ENCODE assay signal across 15 mouse cellular contexts in the genomic region with DNA sequence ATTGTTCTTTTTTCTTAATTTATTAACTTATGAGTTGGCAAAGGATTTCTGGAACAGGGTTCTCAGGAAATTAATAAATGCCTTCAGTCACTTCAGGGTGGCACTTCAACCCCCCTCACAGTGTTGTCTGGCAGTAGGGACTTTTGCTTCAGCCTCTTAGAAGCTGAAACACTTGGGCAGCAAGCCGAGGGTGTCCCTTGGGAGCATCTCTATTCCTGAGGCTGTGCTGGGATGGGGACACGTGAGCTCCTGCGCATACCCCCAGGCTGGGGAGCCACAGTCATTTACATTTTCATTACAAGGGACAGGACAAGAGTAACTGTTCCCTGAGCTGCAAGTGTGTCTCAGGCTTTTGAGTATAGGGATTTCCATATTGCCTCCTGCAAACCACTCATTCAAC. TPM values are rescaled to one million over a fixed set of nuclear protein-coding genes. Genes with fewer than 3 reads are reported as not detected.
DNase-seq lines count a peak whose midpoint lies in the region; ATAC-seq and TF ChIP-seq lines count a peak whose summit lies in the region.
"Had no signal": no experiment of that assay in that cellular context is flagged by ENCODE, and none has a peak within 500 bp of the region (broad histone marks: within the 10 kb centered on the region; RNA-seq: fewer than 3 reads in every experiment).

No protein-coding gene starts in this region.

- 81% methylated on average over 3 of the region's 3 CpGs for WGBS in forebrain, embryonic 12.5 days
- WGBS in forebrain, postnatal 0 days: 74% methylated on average over 3 of the region's 3 CpGs
- WGBS in neural tube, embryonic 13.5 days: 23% methylated on average over 3 of the region's 3 CpGs
- 36% methylated on average over 3 of the region's 3 CpGs for WGBS in midbrain, embryonic 14.5 days

- no peaks in the 10 kb centered on the region for H3K27me3 ChIP-seq in forebrain, embryonic 12.5 days
- no peaks in the 10 kb centered on the region for H3K27me3 ChIP-seq in forebrain, postnatal 0 days (ENCODE audit: insufficient read depth, low read length)
- no peaks in the 10 kb centered on the region for H3K27me3 ChIP-seq in neural tube, embryonic 13.5 days
- no peaks in the 10 kb centered on the region for H3K27me3 ChIP-seq in midbrain, embryonic 14.5 days (ENCODE audit: control insufficient read depth, insufficient read depth, low read length)
- H3K27me3 ChIP-seq: embryonic facial prominence, embryonic 12.5 days; limb, embryonic 13.5 days had no signal

- no peak for ATAC-seq in forebrain, embryonic 12.5 days (ENCODE audit: low FRiP score)
- ATAC-seq in forebrain, postnatal 0 days: no peak
- no peak for ATAC-seq in neural tube, embryonic 13.5 days (ENCODE audit: low read depth)
- no peak for ATAC-seq in midbrain, embryonic 14.5 days (ENCODE audit: low FRiP score, low TSS enrichment)
- ATAC-seq: intestine, embryonic 16.5 days had no signal

- no peak for TF ChIP-seq CTCF in forebrain, postnatal 0 days (IDR thresholded peaks at IDR 0.05; ENCODE audit: low read depth)

- no peak overlapping the region for H3K4me3 ChIP-seq in forebrain, embryonic 12.5 days (replicated peaks)
- H3K4me3 ChIP-seq in forebrain, postnatal 0 days (ENCODE audit: low read depth, low read length): no peak overlapping the region
- H3K4me3 ChIP-seq in neural tube, embryonic 13.5 days: no peak overlapping the region
- H3K4me3 ChIP-seq in midbrain, embryonic 14.5 days (replicated peaks; ENCODE audit: low read depth, low read length): no peak overlapping the region
- H3K4me3 ChIP-seq: embryonic facial prominence, embryonic 12.5 days; heart, embryonic 12.5 days; limb, embryonic 13.5 days had no signal

- no peak overlapping the region for H3K4me2 ChIP-seq in forebrain, embryonic 12.5 days
- no peak overlapping the region for H3K4me2 ChIP-seq in forebrain, postnatal 0 days (ENCODE audit: low read depth)
- no peak overlapping the region for H3K4me2 ChIP-seq in neural tube, embryonic 13.5 days
- H3K4me2 ChIP-seq in midbrain, embryonic 14.5 days (ENCODE audit: low read length): peak overlapping the region; percentile 8; the same call in 1 of the 2 replicates
- H3K4me2 ChIP-seq: embryonic facial prominence, embryonic 12.5 days; heart, embryonic 12.5 days; limb, embryonic 13.5 days had no signal

- no peaks in the 10 kb centered on the region for H3K9me3 ChIP-seq in forebrain, embryonic 12.5 days
- H3K9me3 ChIP-seq in forebrain, postnatal 0 days (ENCODE audit: low read length): no peaks in the 10 kb centered on the region
- no peaks in the 10 kb centered on the region for H3K9me3 ChIP-seq in neural tube, embryonic 13.5 days
- no peaks in the 10 kb centered on the region for H3K9me3 ChIP-seq in midbrain, embryonic 14.5 days (ENCODE audit: control insufficient read depth, low read length)
- H3K9me3 ChIP-seq: embryonic facial prominence, embryonic 12.5 days; heart, embryonic 12.5 days; limb, embryonic 13.5 days had no signal

- H3K9ac ChIP-seq in forebrain, embryonic 12.5 days: no peak overlapping the region
- no peak overlapping the region for H3K9ac ChIP-seq in forebrain, postnatal 0 days
- no peak overlapping the region for H3K9ac ChIP-seq in neural tube, embryonic 13.5 days
- no peak overlapping the region; the same call in 1 of the 2 replicates for H3K9ac ChIP-seq in midbrain, embryonic 14.5 days (replicated peaks; ENCODE audit: low read length)
- H3K9ac ChIP-seq: embryonic facial prominence, embryonic 12.5 days; heart, embryonic 12.5 days; limb, embryonic 13.5 days; liver, embryonic 14.5 days had no signal

- intact Hi-C loops in heart, postnatal 10 days (cut with DNase I): no loop called here

- peaks cover 79% of the 10 kb centered on the region for H3K4me1 ChIP-seq in forebrain, embryonic 12.5 days
- H3K4me1 ChIP-seq in forebrain, postnatal 0 days (ENCODE audit: insufficient read depth): peaks cover 42% of the 10 kb centered on the region
- H3K4me1 ChIP-seq in neural tube, embryonic 13.5 days (replicated peaks): peaks cover 88% of the 10 kb centered on the region
- peaks cover 62% of the 10 kb centered on the region for H3K4me1 ChIP-seq in midbrain, embryonic 14.5 days (ENCODE audit: control insufficient read depth, insufficient read depth, low read length)
- H3K4me1 ChIP-seq: heart, embryonic 12.5 days had no signal

- H3K27ac ChIP-seq in forebrain, embryonic 12.5 days: peak overlapping the region; percentile 96
- H3K27ac ChIP-seq in forebrain, postnatal 0 days (ENCODE audit: low read depth, low read length): no peak overlapping the region
- peak overlapping the region; percentile 93 for H3K27ac ChIP-seq in neural tube, embryonic 13.5 days (replicated peaks)
- peak overlapping the region; percentile 92 for H3K27ac ChIP-seq in midbrain, embryonic 14.5 days (replicated peaks; ENCODE audit: low read depth, low read length)
- H3K27ac ChIP-seq: embryonic facial prominence, embryonic 12.5 days; kidney, postnatal 0 days; limb, embryonic 13.5 days; liver, embryonic 14.5 days had no signal

- no peak for DNase-seq in forebrain, postnatal 0 days
- no peak for DNase-seq in neural tube, embryonic 10.5 days (ENCODE audit: extremely low spot score, low spot score)
- DNase-seq in midbrain, embryonic 14.5 days: peak; percentile 71
- DNase-seq in frontal cortex, postnatal 14 days (ENCODE audit: low spot score in 2 of 2): no peak
- no peak for DNase-seq in heart, postnatal 10 days
- DNase-seq: heart, postnatal 36 days; thymus, adult 18-20 months had no signal

- peaks cover 1% of the 10 kb centered on the region for H3K36me3 ChIP-seq in forebrain, embryonic 12.5 days (replicated peaks)
- H3K36me3 ChIP-seq in forebrain, postnatal 0 days (ENCODE audit: insufficient read depth): peaks cover 15% of the 10 kb centered on the region
- peaks cover 21% of the 10 kb centered on the region for H3K36me3 ChIP-seq in neural tube, embryonic 13.5 days
- H3K36me3 ChIP-seq in midbrain, embryonic 14.5 days (ENCODE audit: control insufficient read depth, insufficient read depth, low read length): peaks cover 16% of the 10 kb centered on the region
- H3K36me3 ChIP-seq: embryonic facial prominence, embryonic 12.5 days; heart, embryonic 12.5 days; limb, embryonic 13.5 days had no signal

RNA-seq across cellular contexts. Expression of a gene that starts 35.8 kb away (rescaled TPM):
- polyA plus RNA-seq in forebrain, embryonic 12.5 days (2016; fragmentation: Nextera tagmentation; extraction: Ambion mirVana): 43.3 and 48.3 TPM in 2 replicates
- total RNA-seq in forebrain, postnatal 0 days (2014; rRNA removed): 60.7 and 90.2 TPM in 2 replicates
- polyA plus RNA-seq in forebrain, postnatal 0 days (2015; fragmentation: Nextera tagmentation; extraction: Ambion mirVana): 21.9 and 38.3 TPM in 2 replicates
- polyA plus RNA-seq in neural tube, embryonic 13.5 days (2015; fragmentation: Nextera tagmentation; extraction: Ambion mirVana): 51.2 and 54.3 TPM in 2 replicates
- polyA plus RNA-seq in midbrain, embryonic 14.5 days (2014; fragmentation: Nextera tagmentation; extraction: Ambion mirVana): 54.3 and 58.1 TPM in 2 replicates
- 1 to 10 TPM in 1 of 2 experiments, under 1 TPM in 1; 0.67 to 1.1 TPM for total RNA-seq in heart, postnatal 10 days (2021)

RNA-seq across cellular contexts. Expression of a gene that starts 41.6 kb away (rescaled TPM):
- 232 and 233 TPM in 2 replicates for polyA plus RNA-seq in forebrain, embryonic 12.5 days (2016; fragmentation: Nextera tagmentation; extraction: Ambion mirVana)
- 49.8 and 64.5 TPM in 2 replicates for total RNA-seq in forebrain, postnatal 0 days (2014; rRNA removed)
- 138 and 180 TPM in 2 replicates for polyA plus RNA-seq in forebrain, postnatal 0 days (2015; fragmentation: Nextera tagmentation; extraction: Ambion mirVana)
- polyA plus RNA-seq in neural tube, embryonic 13.5 days (2015; fragmentation: Nextera tagmentation; extraction: Ambion mirVana): 146 and 149 TPM in 2 replicates
- 130 and 136 TPM in 2 replicates for polyA plus RNA-seq in midbrain, embryonic 14.5 days (2014; fragmentation: Nextera tagmentation; extraction: Ambion mirVana)
- 10 to 100 TPM; 64.4 to 65.4 TPM for total RNA-seq in heart, postnatal 10 days (2021)

RNA-seq across cellular contexts. Expression of a gene that starts 51.7 kb away (rescaled TPM):
- 110 and 115 TPM in 2 replicates for polyA plus RNA-seq in forebrain, embryonic 12.5 days (2016; fragmentation: Nextera tagmentation; extraction: Ambion mirVana)
- 63.7 and 75.6 TPM in 2 replicates for total RNA-seq in forebrain, postnatal 0 days (2014; rRNA removed)
- 102 and 110 TPM in 2 replicates for polyA plus RNA-seq in forebrain, postnatal 0 days (2015; fragmentation: Nextera tagmentation; extraction: Ambion mirVana)
- polyA plus RNA-seq in neural tube, embryonic 13.5 days (2015; fragmentation: Nextera tagmentation; extraction: Ambion mirVana): 99.1 and 99.6 TPM in 2 replicates
- 96.6 and 103 TPM in 2 replicates for polyA plus RNA-seq in midbrain, embryonic 14.5 days (2014; fragmentation: Nextera tagmentation; extraction: Ambion mirVana)
- total RNA-seq in heart, postnatal 10 days (2021): 10 to 100 TPM; 67.2 to 70.7 TPM
